Mouse (Mus musculus) splenic B cell, adult 2 months (primary cell): ENCODE measurements around the gene Aifm3.

Source experiments
- DNase-seq: peaks from one replicate; pipeline ENCODE4 v3.0.0-alpha.2; 2011; ENCODE audit warnings: low read depth, low spot score
- H3K27me3 ChIP-seq: 2 replicates; pipeline ENCODE4 v1.6.1; 2012; ENCODE audit warnings: mild to moderate bottlenecking, low read length, moderate library complexity, mixed read lengths; ENCODE audit not compliant: control insufficient read depth, poor library complexity, insufficient read depth, severe bottlenecking
- H3K36me3 ChIP-seq: 2 replicates; pipeline ENCODE4 v1.6.1; 2012; ENCODE audit warnings: mild to moderate bottlenecking, low read length, moderate library complexity, mixed read lengths; ENCODE audit not compliant: control insufficient read depth, poor library complexity, insufficient read depth, severe bottlenecking

Aifm3 gene

DNA sequence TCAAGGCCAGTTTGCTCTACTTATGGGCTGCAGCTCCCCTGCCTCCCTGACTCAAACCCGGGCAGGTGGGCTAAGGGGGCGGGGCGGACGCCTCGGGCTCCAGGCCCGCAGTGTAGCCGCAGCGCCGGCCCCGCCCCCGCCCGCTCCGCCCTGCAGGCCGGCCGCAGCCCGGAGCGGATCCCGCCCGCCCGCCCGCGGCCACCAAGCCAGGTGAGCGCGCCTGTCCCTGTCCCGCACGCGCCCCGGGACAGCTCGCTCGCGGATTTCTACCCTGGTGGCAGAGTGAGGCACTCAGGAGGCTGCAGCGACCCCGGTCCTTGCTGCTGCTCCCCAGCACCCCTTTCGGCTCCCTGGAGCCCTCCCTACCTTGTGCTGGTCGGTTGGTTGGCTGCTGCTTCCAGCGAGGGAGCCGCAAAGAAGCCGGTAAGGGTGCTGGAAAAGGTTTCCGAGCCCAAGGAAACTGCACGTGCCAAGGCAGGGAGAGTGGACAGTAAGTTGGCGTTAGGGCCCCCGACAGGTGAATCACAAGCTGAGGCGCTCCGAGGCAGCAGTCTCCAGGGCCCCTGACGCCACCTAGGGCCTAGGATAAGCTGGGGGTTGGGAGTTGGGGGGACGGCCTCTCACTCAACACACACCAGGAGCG, at the start of gene Aifm3:
Gene Aifm3 (plus strand): TSS at position 143 of the 643 bp plus-strand sequence.
- peak; percentile 18 for DNase-seq
- peaks cover 11% of the 10 kb centered on the region for H3K36me3 ChIP-seq
- H3K27me3 ChIP-seq = no peaks in the 10 kb centered on the region

GRCm38 (mm10) chr16:17451541-17452372, 37.7 kb upstream of the Aifm3 start, which contains the start of gene Crkl:
Crkl (plus strand) TSS chr16:17451987.
- H3K27me3 ChIP-seq = no peaks in the 10 kb centered on the region; the same call in 1 of the 2 replicates
- 0 out of 2 replicates have a peak, but pooled peaks cover 3% of the 10 kb centered on the region for H3K36me3 ChIP-seq
- peak; percentile 98 for DNase-seq

GRCm38 (mm10) chr16:17452373-17452715, 37.1 kb upstream of the Aifm3 start:
- H3K27me3 ChIP-seq = no peaks in the 10 kb centered on the region; the same call in 1 of the 2 replicates
- 0 out of 2 replicates have a peak, but pooled peaks cover 3% of the 10 kb centered on the region for H3K36me3 ChIP-seq
- peak; percentile 46 for DNase-seq

DNA sequence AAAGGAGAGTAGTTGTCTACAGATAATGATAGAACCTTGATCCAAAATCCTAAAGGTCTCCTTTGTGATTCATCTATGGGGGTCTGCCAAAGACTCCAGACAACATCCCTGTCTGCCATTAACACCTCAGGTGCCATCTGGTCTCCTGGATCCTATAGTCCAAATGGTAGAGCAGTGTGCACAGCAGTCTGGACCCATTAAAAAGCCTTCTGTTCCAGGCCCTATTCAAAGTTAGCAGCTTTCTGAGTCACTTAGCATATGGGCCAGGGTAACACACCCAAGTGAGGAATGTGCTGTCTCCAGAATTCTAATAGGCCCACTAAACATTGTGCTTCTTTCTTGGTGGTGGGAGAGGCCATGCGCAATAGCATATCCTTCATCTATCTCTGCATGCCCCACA, 32.5 kb upstream of the Aifm3 start:
- Histone ChIP-seq H3K27me3 (no peaks in the 10 kb centered on the region), H3K36me3 (0 out of 2 replicates have a peak, but pooled peaks cover 3% of the 10 kb centered on the region)
- no peak for DNase-seq

- Histone ChIP-seq H3K27me3 (no peaks in the 10 kb centered on the region), H3K36me3 (0 out of 2 replicates have a peak, but pooled peaks cover 1% of the 10 kb centered on the region)
- peak; percentile 80 for DNase-seq
Measured at GRCm38 (mm10) chr16:17460254-17460653, 29.2 kb upstream of the Aifm3 start.

GRCm38 (mm10) chr16:17461596-17461995, 27.8 kb upstream of the Aifm3 start:
- DNase-seq = peak; percentile 27
- Histone ChIP-seq H3K36me3 (no peaks in the 10 kb centered on the region), H3K27me3 (no peaks in the 10 kb centered on the region)

GRCm38 (mm10) chr16:17463184-17463583, 26.2 kb upstream of the Aifm3 start:
- Histone ChIP-seq H3K36me3 (no peaks in the 10 kb centered on the region), H3K27me3 (no peaks in the 10 kb centered on the region)
- peak; percentile 31 for DNase-seq

- H3K36me3 ChIP-seq = peaks cover 8% of the 10 kb centered on the region; the same call in 1 of the 2 replicates
- no peaks in the 10 kb centered on the region for H3K27me3 ChIP-seq
- no peak for DNase-seq
Measured at GRCm38 (mm10) chr16:17466875-17467663, 22.3 kb upstream of the Aifm3 start.

DNA sequence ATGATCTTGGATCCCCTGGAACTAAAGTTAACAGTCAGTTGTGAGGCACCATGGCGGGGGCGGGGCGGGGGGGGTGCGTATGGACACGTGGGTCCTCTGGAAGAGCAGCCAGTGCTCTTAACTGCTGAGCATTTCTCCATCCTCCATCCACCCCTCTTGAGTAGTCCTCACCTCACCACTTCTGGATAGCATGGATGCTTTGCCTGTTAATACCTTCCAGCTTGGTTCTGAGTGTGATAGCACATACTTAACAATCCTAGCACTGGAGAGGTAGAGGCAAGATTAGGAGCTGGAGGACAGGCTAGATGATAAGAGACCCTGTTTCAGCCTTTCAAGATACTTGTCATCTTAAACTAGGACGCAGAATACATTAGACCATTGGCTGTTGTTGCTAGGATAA, 16.9 kb upstream of the Aifm3 start:
- Histone ChIP-seq H3K27me3 (no peaks in the 10 kb centered on the region), H3K36me3 (peaks cover 11% of the 10 kb centered on the region; the same call in 1 of the 2 replicates)
- DNase-seq = no peak

- peaks cover 9% of the 10 kb centered on the region; the same call in 1 of the 2 replicates for H3K36me3 ChIP-seq
- DNase-seq = peak; percentile 59
Measured at GRCm38 (mm10) chr16:17474091-17474490, 15.3 kb upstream of the Aifm3 start.

DNA sequence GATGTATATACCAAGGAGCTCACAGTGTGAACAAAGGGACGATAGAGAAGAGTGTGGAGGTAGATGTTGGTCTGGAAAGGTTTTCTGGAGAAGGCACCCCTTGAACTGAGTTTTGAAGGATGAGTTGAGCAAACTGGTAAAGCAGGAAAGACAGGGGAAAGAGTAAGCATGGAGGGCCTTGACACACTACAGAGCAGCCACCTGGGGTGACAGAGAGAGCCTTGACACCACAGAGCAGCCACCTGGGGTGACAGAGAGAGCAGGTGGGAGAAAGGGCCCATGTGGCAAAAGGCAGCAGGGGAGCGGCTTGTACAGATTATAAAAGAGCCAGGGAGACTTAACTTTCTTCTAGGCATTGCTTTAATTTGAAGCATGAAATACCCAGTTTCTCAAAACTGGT, 14.7 kb upstream of the Aifm3 start:
- DNase-seq = no peak
- Histone ChIP-seq H3K27me3 (no peaks in the 10 kb centered on the region), H3K36me3 (peaks cover 8% of the 10 kb centered on the region; the same call in 1 of the 2 replicates)

More at GRCm38 (mm10) chr16:17474091-17474490, 15.3 kb upstream of the Aifm3 start:
- no peaks in the 10 kb centered on the region for H3K27me3 ChIP-seq

DNA sequence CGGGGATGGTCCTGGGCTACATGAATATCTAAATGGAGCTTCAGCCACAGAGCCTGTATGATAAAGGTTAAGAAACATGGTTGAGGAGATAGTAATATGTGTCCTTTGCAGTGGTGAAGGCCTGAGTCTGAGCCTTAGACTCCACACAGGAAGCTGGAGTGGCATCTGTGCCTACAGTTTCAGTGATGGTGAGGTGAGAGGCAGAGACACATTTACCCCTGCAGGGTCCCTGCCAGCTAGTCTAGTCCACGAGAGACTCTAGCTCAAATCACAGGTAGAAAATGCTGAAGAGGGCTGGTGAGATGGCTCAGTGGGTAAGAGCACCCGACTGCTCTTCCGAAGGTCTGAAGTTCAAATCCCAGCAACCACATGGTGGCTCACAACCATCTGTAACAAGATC, 14.1 kb upstream of the Aifm3 start:
- H3K27me3 ChIP-seq = no peaks in the 10 kb centered on the region

GRCm38 (mm10) chr16:17478331-17478943, 11.0 kb upstream of the Aifm3 start:
- no peak for DNase-seq
- Histone ChIP-seq H3K27me3 (no peaks in the 10 kb centered on the region), H3K36me3 (peaks cover 8% of the 10 kb centered on the region)

More for the DNA sequence above, 14.1 kb upstream of the Aifm3 start:
- H3K36me3 ChIP-seq = peaks cover 5% of the 10 kb centered on the region; the same call in 1 of the 2 replicates
- no peak for DNase-seq

DNA sequence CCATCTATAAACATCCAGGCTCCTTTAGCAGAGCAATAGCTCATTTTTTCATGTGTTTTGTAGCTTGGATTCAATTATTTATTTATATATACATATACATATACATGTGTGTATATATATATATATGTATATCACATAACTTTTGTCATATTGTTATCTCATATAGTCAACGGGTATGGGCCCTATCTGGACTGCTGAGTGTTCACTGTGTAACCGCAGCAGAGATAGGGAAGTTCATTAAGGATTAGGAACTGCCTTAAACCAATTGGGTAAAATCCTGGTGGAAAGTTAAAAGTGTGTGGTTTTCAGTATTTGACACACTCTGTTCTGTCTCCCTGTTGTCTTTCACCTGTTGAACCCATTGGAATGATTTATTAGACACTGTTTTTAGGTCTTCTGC, 7.9 kb upstream of the Aifm3 start:
- H3K27me3 ChIP-seq = no peaks in the 10 kb centered on the region
- no peak for DNase-seq
- H3K36me3 ChIP-seq = peaks cover 18% of the 10 kb centered on the region
